Mouse (Mus musculus): Measurements from ENCODE around the gene Tssk4. TPM values are rescaled to one million over a fixed set of nuclear protein-coding genes. Genes with fewer than 3 reads are reported as not detected.

Tssk4 gene
- polyA plus RNA-seq, 1 experiment from 2014 or later, result 0.55 TPM

DNA sequence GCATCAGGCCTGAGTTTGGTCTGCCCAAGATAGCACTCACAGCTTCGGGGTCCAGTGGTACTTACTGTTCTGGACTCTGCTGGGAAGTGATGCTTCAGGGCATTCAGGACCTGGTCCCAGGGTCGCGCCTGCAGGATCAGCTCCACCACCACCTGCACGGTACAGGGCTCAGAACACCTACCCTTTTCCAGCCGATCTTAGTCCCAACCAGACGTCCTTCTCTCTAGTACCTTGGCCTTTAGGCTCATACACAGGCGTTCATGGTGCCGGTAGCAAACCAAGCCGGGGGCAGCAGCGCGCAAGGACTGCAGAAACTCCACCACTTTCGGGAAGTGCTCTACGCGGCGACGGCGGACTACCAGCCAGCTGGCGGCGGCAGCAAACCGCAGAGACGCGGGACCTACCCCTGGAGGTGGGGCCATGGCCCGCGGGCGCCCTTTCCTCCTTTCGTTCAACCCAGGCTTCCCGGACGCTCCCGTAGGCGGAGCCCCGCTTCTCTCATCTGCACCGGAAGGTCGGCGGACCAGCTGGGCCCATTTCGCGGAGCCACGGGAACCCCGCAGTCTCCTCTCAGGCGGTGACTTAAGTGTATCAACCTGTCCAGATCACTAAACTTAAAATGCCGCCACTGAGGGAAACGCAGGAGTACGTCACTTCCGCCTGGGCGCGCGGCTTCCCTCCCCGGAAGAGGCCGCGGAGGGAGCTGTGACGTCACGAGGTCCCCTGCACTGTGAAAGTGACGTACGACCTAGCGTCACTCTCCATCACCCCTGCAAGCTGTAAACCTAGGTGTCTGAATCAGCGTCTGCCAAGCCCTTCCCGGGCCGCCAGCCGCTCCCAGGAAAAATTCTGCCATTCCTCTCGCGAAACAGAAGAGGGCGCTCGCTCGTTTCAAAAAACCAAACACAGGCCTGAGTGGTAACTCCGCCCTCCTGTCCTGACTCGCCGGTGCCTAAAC lies 31.5 kb downstream of the Tssk4 start, which contains the start of gene Tinf2:
TSS of gene Tinf2 (minus strand) at position 661 of the 958 bp plus-strand sequence.
- WGBS, result under 1% methylated on average over 66 of the region's 66 CpGs
- Histone ChIP-seq H3K4me3 (peak within 1 kb of the TSS; percentile 82), H3K27ac (peak within 1 kb of the TSS; percentile 83), H3K27me3 (no peaks in the 10 kb centered on the region), H3K4me2 (replicated peaks) (peak within 1 kb of the TSS; percentile 85), H3K9me3 (no peaks in the 10 kb centered on the region), H3K4me1 (peaks cover 10% of the 10 kb centered on the region), H3K9ac (peak within 1 kb of the TSS; percentile 71), H3K36me3 (peaks cover 40% of the 10 kb centered on the region)
- peak; percentile 94 for ATAC-seq (ENCODE audit: insufficient number of reproducible peaks, insufficient read depth, low FRiP score, low TSS enrichment)

- H3K4me3 ChIP-seq, result peak overlapping the region; percentile 82
Measured at GRCm38 (mm10) chr14:55682118-55682493, 32.1 kb downstream of the Tssk4 start.

DNA sequence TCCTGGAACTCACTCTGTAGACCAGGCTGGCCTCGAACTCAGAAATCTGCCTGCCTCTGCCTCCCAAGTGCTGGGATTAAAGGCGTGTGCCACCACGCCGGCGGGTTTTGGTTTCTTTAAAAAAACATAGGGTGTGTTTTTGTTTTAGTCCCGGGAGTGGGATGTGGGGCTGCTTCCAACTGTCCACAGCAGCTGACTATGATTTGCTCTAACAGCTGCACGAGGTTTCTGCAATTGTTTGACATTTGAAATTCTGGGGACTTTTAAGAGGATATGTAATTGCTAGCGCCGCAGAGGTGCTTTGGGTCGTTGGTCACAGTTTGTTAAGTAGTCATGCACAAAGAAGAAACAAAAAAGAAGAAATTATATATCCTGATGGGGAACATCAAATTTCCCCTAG lies 39.4 kb downstream of the Tssk4 start:
- H3K4me3 ChIP-seq, result no peak overlapping the region
- H3K9me3 ChIP-seq, result no peaks in the 10 kb centered on the region
- ATAC-seq (ENCODE audit: insufficient number of reproducible peaks, insufficient read depth, low FRiP score, low TSS enrichment), result no peak
- H3K36me3 ChIP-seq, result no peaks in the 10 kb centered on the region
- H3K27ac ChIP-seq, result no peak overlapping the region
- no peaks in the 10 kb centered on the region for H3K4me1 ChIP-seq
- H3K27me3 ChIP-seq, result no peaks in the 10 kb centered on the region
- no peak overlapping the region for H3K4me2 ChIP-seq (replicated peaks)
- 67% methylated on average over 10 of the region's 10 CpGs for WGBS
- H3K9ac ChIP-seq, result no peak overlapping the region

More at GRCm38 (mm10) chr14:55682118-55682493, 32.1 kb downstream of the Tssk4 start:
- Histone ChIP-seq H3K9me3 (no peaks in the 10 kb centered on the region), H3K27ac (0 out of 2 replicates have a peak overlapping the region, but pooled peaks have one; percentile 83), H3K4me2 (replicated peaks) (peak overlapping the region; percentile 85), H3K4me1 (peaks cover 10% of the 10 kb centered on the region), H3K36me3 (peaks cover 33% of the 10 kb centered on the region), H3K27me3 (no peaks in the 10 kb centered on the region), H3K9ac (peak overlapping the region; percentile 71)
- 12% methylated on average over 3 of the region's 3 CpGs for WGBS
- peak; percentile 23; the same call in 1 of the 2 replicates for ATAC-seq (ENCODE audit: insufficient number of reproducible peaks, insufficient read depth, low FRiP score, low TSS enrichment)

DNA sequence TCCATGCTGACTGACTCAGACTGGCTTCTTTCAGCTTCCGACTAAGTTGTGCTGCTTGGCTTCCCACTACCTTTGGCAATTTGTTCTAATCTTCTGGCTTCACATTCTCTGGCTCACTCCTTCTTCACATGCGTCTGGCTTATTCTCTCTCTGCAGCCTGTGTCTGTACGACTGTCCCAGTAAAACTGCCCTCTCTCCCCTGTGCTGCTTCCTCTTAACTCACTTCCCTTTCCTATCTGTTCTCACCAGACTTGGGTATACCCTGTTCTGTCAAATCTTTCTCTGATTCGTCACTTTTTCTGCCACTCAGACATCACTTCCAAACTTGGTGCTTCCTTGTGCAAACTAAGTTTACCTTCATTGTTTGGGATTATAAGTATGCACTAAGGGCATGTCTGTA lies 47.2 kb downstream of the Tssk4 start:
- 0 out of 2 replicates have a peak, but pooled peaks cover 4% of the 10 kb centered on the region for H3K27me3 ChIP-seq
- H3K27ac ChIP-seq, result no peak overlapping the region
- 80% methylated on average over 4 of the region's 4 CpGs for WGBS
- no peak for ATAC-seq (ENCODE audit: insufficient number of reproducible peaks, insufficient read depth, low FRiP score, low TSS enrichment)
- H3K4me1 ChIP-seq, result no peaks in the 10 kb centered on the region
- no peaks in the 10 kb centered on the region for H3K36me3 ChIP-seq
- H3K9ac ChIP-seq, result no peak overlapping the region
- no peak overlapping the region for H3K4me3 ChIP-seq
- no peaks in the 10 kb centered on the region for H3K9me3 ChIP-seq
- H3K4me2 ChIP-seq (replicated peaks), result no peak overlapping the region

DNA sequence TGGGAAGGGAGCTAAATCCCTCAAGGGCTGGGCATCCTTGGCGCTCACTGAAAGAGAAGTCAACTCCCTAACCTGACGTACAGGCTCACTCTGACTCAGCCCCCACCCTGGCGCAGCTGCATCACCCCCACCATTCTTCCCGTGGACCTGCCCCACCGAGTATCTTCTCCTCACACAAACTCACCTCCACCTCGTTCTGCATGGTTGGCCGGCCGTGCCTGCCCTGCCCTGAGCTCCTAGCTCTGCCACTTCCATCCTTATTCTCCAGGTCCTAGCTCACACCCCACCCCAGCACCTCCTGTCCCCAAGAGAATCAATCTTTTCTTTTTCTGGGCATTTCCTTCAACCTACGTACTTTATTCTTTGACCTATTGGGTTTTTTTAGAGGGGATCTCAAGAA lies 51.1 kb downstream of the Tssk4 start:
- no peak overlapping the region for H3K27ac ChIP-seq
- 55% methylated on average over 9 of the region's 9 CpGs for WGBS

More for the DNA sequence above, 51.1 kb downstream of the Tssk4 start:
- no peaks in the 10 kb centered on the region for H3K36me3 ChIP-seq
- no peaks in the 10 kb centered on the region for H3K9me3 ChIP-seq
- H3K4me2 ChIP-seq (replicated peaks), result no peak overlapping the region
- H3K27me3 ChIP-seq, result 0 out of 2 replicates have a peak, but pooled peaks cover 4% of the 10 kb centered on the region
- H3K4me1 ChIP-seq, result no peaks in the 10 kb centered on the region
- H3K4me3 ChIP-seq, result no peak overlapping the region
- ATAC-seq (ENCODE audit: insufficient number of reproducible peaks, insufficient read depth, low FRiP score, low TSS enrichment), result no peak
- no peak overlapping the region for H3K9ac ChIP-seq

Other genes with a start within 250 kb of the Tssk4 start
- 88.7 and 92.1 TPM in 2 replicates for gene Dhrs4, start 171.4 kb upstream of the Tssk4 start, polyA plus RNA-seq (2016; fragmentation: Nextera tagmentation; extraction: Ambion mirVana)
- gene Carmil3, start 159.5 kb upstream of the Tssk4 start, polyA plus RNA-seq (2016; fragmentation: Nextera tagmentation; extraction: Ambion mirVana), result 6.2 TPM in 2 replicates
- gene Cpne6, start 139.7 kb upstream of the Tssk4 start, polyA plus RNA-seq (2016; fragmentation: Nextera tagmentation; extraction: Ambion mirVana), result 0.55 and 0.90 TPM in 2 replicates
- gene Nrl, start 125.2 kb upstream of the Tssk4 start, polyA plus RNA-seq (2016; fragmentation: Nextera tagmentation; extraction: Ambion mirVana), result 0.11 TPM in 1 of 2 replicates, not detected in the other
- gene Pck2, start 109.9 kb upstream of the Tssk4 start, polyA plus RNA-seq (2016; fragmentation: Nextera tagmentation; extraction: Ambion mirVana), result 35.2 and 36.1 TPM in 2 replicates
- gene Dcaf11, start 90.2 kb upstream of the Tssk4 start, polyA plus RNA-seq (2016; fragmentation: Nextera tagmentation; extraction: Ambion mirVana), result 71.3 and 78.4 TPM in 2 replicates
- gene A730061H03Rik, start 89.8 kb upstream of the Tssk4 start, polyA plus RNA-seq (2016; fragmentation: Nextera tagmentation; extraction: Ambion mirVana), result not detected in 2 replicates
- gene Fitm1, start 74.6 kb upstream of the Tssk4 start, polyA plus RNA-seq (2016; fragmentation: Nextera tagmentation; extraction: Ambion mirVana), result 8.7 and 9.1 TPM in 2 replicates
- 131 and 143 TPM in 2 replicates for gene Psme1, start 72.1 kb upstream of the Tssk4 start, polyA plus RNA-seq (2016; fragmentation: Nextera tagmentation; extraction: Ambion mirVana)
- gene Emc9, start 64.9 kb upstream of the Tssk4 start, polyA plus RNA-seq (2016; fragmentation: Nextera tagmentation; extraction: Ambion mirVana), result 4.6 and 4.9 TPM in 2 replicates
- 247 and 255 TPM in 2 replicates for gene Psme2, start 59.1 kb upstream of the Tssk4 start, polyA plus RNA-seq (2016; fragmentation: Nextera tagmentation; extraction: Ambion mirVana)
- gene Rnf31, start 58.5 kb upstream of the Tssk4 start, polyA plus RNA-seq (2016; fragmentation: Nextera tagmentation; extraction: Ambion mirVana), result 20.6 and 25.4 TPM in 2 replicates
- 9.5 and 10.6 TPM in 2 replicates for gene Irf9, start 46.6 kb upstream of the Tssk4 start, polyA plus RNA-seq (2016; fragmentation: Nextera tagmentation; extraction: Ambion mirVana)
- gene Rec8, start 32.1 kb upstream of the Tssk4 start, polyA plus RNA-seq (2016; fragmentation: Nextera tagmentation; extraction: Ambion mirVana), result 7.8 and 8.2 TPM in 2 replicates
- gene Ipo4, start 14.2 kb upstream of the Tssk4 start, polyA plus RNA-seq (2016; fragmentation: Nextera tagmentation; extraction: Ambion mirVana), result 99.8 and 117 TPM in 2 replicates
- gene Gm49378, start 12.3 kb upstream of the Tssk4 start, polyA plus RNA-seq (2016; fragmentation: Nextera tagmentation; extraction: Ambion mirVana), result 0.87 and 3.0 TPM in 2 replicates
- gene Tm9sf1, start 6.4 kb upstream of the Tssk4 start, polyA plus RNA-seq (2016; fragmentation: Nextera tagmentation; extraction: Ambion mirVana), result 102 TPM in 2 replicates
- gene Mdp1, start 10.3 kb downstream of the Tssk4 start, polyA plus RNA-seq (2016; fragmentation: Nextera tagmentation; extraction: Ambion mirVana), result 64.9 and 66.4 TPM in 2 replicates
- gene Gmpr2, start 21.8 kb downstream of the Tssk4 start, polyA plus RNA-seq (2016; fragmentation: Nextera tagmentation; extraction: Ambion mirVana), result 74.7 and 78.3 TPM in 2 replicates
- 585 and 596 TPM in 2 replicates for gene Nedd8, start 21.9 kb downstream of the Tssk4 start, polyA plus RNA-seq (2016; fragmentation: Nextera tagmentation; extraction: Ambion mirVana)
- gene Tinf2, start 31.6 kb downstream of the Tssk4 start, polyA plus RNA-seq (2016; fragmentation: Nextera tagmentation; extraction: Ambion mirVana), result 54.1 and 54.2 TPM in 2 replicates
- 1.6 and 1.7 TPM in 2 replicates for gene Tgm1, start 63.7 kb downstream of the Tssk4 start, polyA plus RNA-seq (2016; fragmentation: Nextera tagmentation; extraction: Ambion mirVana)
- gene Rabggta, start 72.1 kb downstream of the Tssk4 start, polyA plus RNA-seq (2016; fragmentation: Nextera tagmentation; extraction: Ambion mirVana), result 27.8 and 30.3 TPM in 2 replicates
- 81.5 and 86.7 TPM in 2 replicates for gene Dhrs1, start 95.5 kb downstream of the Tssk4 start, polyA plus RNA-seq (2016; fragmentation: Nextera tagmentation; extraction: Ambion mirVana)
- 51.0 and 57.3 TPM in 2 replicates for gene Nop9, start 95.5 kb downstream of the Tssk4 start, polyA plus RNA-seq (2016; fragmentation: Nextera tagmentation; extraction: Ambion mirVana)
- gene Cideb, start 108.3 kb downstream of the Tssk4 start, polyA plus RNA-seq (2016; fragmentation: Nextera tagmentation; extraction: Ambion mirVana), result 0.19 and 0.50 TPM in 2 replicates
- 0.55 and 0.60 TPM in 2 replicates for gene Ltb4r2, start 111.2 kb downstream of the Tssk4 start, polyA plus RNA-seq (2016; fragmentation: Nextera tagmentation; extraction: Ambion mirVana)
- gene Ltb4r1, start 115.8 kb downstream of the Tssk4 start, polyA plus RNA-seq (2016; fragmentation: Nextera tagmentation; extraction: Ambion mirVana), result 0.48 and 0.60 TPM in 2 replicates
- 21.3 and 24.2 TPM in 2 replicates for gene Adcy4, start 133.9 kb downstream of the Tssk4 start, polyA plus RNA-seq (2016; fragmentation: Nextera tagmentation; extraction: Ambion mirVana)
- gene Ripk3, start 138.7 kb downstream of the Tssk4 start, polyA plus RNA-seq (2016; fragmentation: Nextera tagmentation; extraction: Ambion mirVana), result 45.5 and 50.3 TPM in 2 replicates
- gene Nfatc4, start 173.0 kb downstream of the Tssk4 start, polyA plus RNA-seq (2016; fragmentation: Nextera tagmentation; extraction: Ambion mirVana), result 154 and 161 TPM in 2 replicates
- 41.4 and 41.7 TPM in 2 replicates for gene Nynrin, start 203.8 kb downstream of the Tssk4 start, polyA plus RNA-seq (2016; fragmentation: Nextera tagmentation; extraction: Ambion mirVana)
- 0.28 and 0.42 TPM in 2 replicates for gene Cbln3, start 234.2 kb downstream of the Tssk4 start, polyA plus RNA-seq (2016; fragmentation: Nextera tagmentation; extraction: Ambion mirVana)
- 31.6 and 31.8 TPM in 2 replicates for gene Khnyn, start 234.8 kb downstream of the Tssk4 start, polyA plus RNA-seq (2016; fragmentation: Nextera tagmentation; extraction: Ambion mirVana)

Measured in embryonic facial prominence, embryonic 12.5 days (tissue).